Mouse (Mus musculus) MEL (cell line): ENCODE measurements around the gene Mipol1. TPM values are rescaled to one million over a fixed set of nuclear protein-coding genes. Genes with fewer than 3 reads are reported as not detected.

ENCODE experiments used
- DNase-seq: peaks from one replicate; pipeline ENCODE4 v3.0.0; 2011; ENCODE audit warnings: low read depth, low spot score
- H3K27ac ChIP-seq: 2 replicates; pipeline ENCODE4 v1.5.1; 2012; ENCODE audit warnings: low read depth, mild to moderate bottlenecking, control low read depth, low read length, moderate library complexity; ENCODE audit not compliant: control insufficient read depth
- H3K27me3 ChIP-seq, 2 experiments: fragments of 150-350 bp in 1 of 2; sonication (generic) in 1 of 2; 2 replicates each; pipeline ENCODE4 v1.6.1; 2012; ENCODE audit warnings: low read length in 2 of 2, mild to moderate bottlenecking in 2 of 2, improper control_type of control experiment in 1 of 2, moderate library complexity in 1 of 2; ENCODE audit not compliant: insufficient read depth in 2 of 2, control insufficient read depth in 1 of 2
- H3K36me3 ChIP-seq, 2 experiments: 2 replicates each; pipeline ENCODE4 v1.6.1; 2012 to 2014; ENCODE audit warnings: low read length in 2 of 2, improper control_type of control experiment in 1 of 2, inconsistent platforms in 1 of 2, mild to moderate bottlenecking in 1 of 2; ENCODE audit not compliant: insufficient read depth in 2 of 2, control insufficient read depth in 1 of 2
- H3K4me1 ChIP-seq, 2 experiments: fragments of 150-350 bp in 1 of 2; sonication (generic) in 1 of 2; 2 replicates each; pipeline ENCODE4 v1.6.1; 2012; ENCODE audit warnings: low read length in 2 of 2, improper control_type of control experiment in 1 of 2, mild to moderate bottlenecking in 1 of 2; ENCODE audit not compliant: insufficient read depth in 2 of 2, control insufficient read depth in 1 of 2
- H3K4me3 ChIP-seq, 2 experiments: fragments of 150-350 bp in 1 of 2; sonication (generic) in 1 of 2; 2 replicates each; pipeline ENCODE4 v1.5.1; 2012; ENCODE audit warnings: low read depth in 2 of 2, low read length in 2 of 2, mild to moderate bottlenecking in 2 of 2, moderate library complexity in 2 of 2, control low read depth in 1 of 2, improper control_type of control experiment in 1 of 2; ENCODE audit not compliant: control insufficient read depth in 1 of 2, insufficient read depth in 1 of 2
- H3K79me2 ChIP-seq: 2 replicates; pipeline ENCODE4 v1.6.1; 2012; ENCODE audit warnings: mild to moderate bottlenecking, low read length, moderate library complexity; ENCODE audit not compliant: control insufficient read depth, poor library complexity, insufficient read depth
- H3K9ac ChIP-seq: 2 replicates; pipeline ENCODE4 v1.6.1; 2012; ENCODE audit warnings: low read depth, mild to moderate bottlenecking, control low read depth, low read length, moderate library complexity; ENCODE audit not compliant: control insufficient read depth, poor library complexity, severe bottlenecking
- H3K9me3 ChIP-seq: fragments of 150-350 bp; sonication (generic); replicated peaks from 2 replicates; pipeline ENCODE4 v1.6.1; 2012; ENCODE audit warnings: mild to moderate bottlenecking, low read length, improper control_type of control experiment, moderate library complexity; ENCODE audit not compliant: insufficient read depth
- BHLHE40 ChIP-seq: IDR thresholded peaks from 2 replicates; pipeline ENCODE4 v1.6.1; 2012; ENCODE audit warnings: low read depth, mild to moderate bottlenecking, inconsistent platforms, low read length, improper control_type of control experiment, borderline replicate concordance
- CHD1 ChIP-seq: IDR thresholded peaks from 2 replicates; pipeline ENCODE4 v1.6.1; 2012; ENCODE audit warnings: low read depth, mild to moderate bottlenecking, inconsistent platforms, low read length, improper control_type of control experiment
- CHD2 ChIP-seq: IDR thresholded peaks from 2 replicates; pipeline ENCODE4 v1.6.1; 2011; ENCODE audit warnings: low read length, improper control_type of control experiment
- ELF1 ChIP-seq: IDR thresholded peaks from 2 replicates; pipeline ENCODE4 v1.6.1; 2014; ENCODE audit warnings: low read depth, mild to moderate bottlenecking, inconsistent platforms, low read length, improper control_type of control experiment, moderate library complexity
- ETS1 ChIP-seq: IDR thresholded peaks from 2 replicates; pipeline ENCODE4 v1.6.1; 2012; ENCODE audit warnings: low read depth, mild to moderate bottlenecking, inconsistent platforms, low read length, improper control_type of control experiment, moderate library complexity
- HCFC1 ChIP-seq: IDR thresholded peaks from 2 replicates; pipeline ENCODE4 v1.6.1; 2012; ENCODE audit warnings: low read depth, mild to moderate bottlenecking, inconsistent platforms, low read length, improper control_type of control experiment, moderate library complexity
- MAFK ChIP-seq: IDR thresholded peaks from 2 replicates; pipeline ENCODE4 v1.6.1; 2011; ENCODE audit warnings: low read depth, mild to moderate bottlenecking, low read length, improper control_type of control experiment, borderline replicate concordance
- MAZ ChIP-seq: IDR thresholded peaks from 2 replicates; pipeline ENCODE4 v1.6.1; 2012; ENCODE audit warnings: low read depth, mild to moderate bottlenecking, inconsistent platforms, low read length, improper control_type of control experiment
- MYC ChIP-seq: IDR thresholded peaks from 2 replicates; pipeline ENCODE4 v1.6.1; 2011; ENCODE audit warnings: low read depth, mild to moderate bottlenecking, low read length, improper control_type of control experiment, moderate library complexity
- NELFE ChIP-seq: IDR thresholded peaks from 2 replicates; pipeline ENCODE4 v1.6.1; 2011; ENCODE audit warnings: low read depth, low read length, improper control_type of control experiment
- RCOR1 ChIP-seq: IDR thresholded peaks from 2 replicates; pipeline ENCODE4 v1.6.1; 2012; ENCODE audit warnings: low read depth, mild to moderate bottlenecking, inconsistent platforms, low read length, improper control_type of control experiment
- SIN3A ChIP-seq: IDR thresholded peaks from 2 replicates; pipeline ENCODE4 v1.6.1; 2012; ENCODE audit warnings: low read length, improper control_type of control experiment, inconsistent platforms
- TAL1 ChIP-seq: IDR thresholded peaks from 2 replicates; pipeline ENCODE4 v1.6.1; 2012; ENCODE audit warnings: mild to moderate bottlenecking, inconsistent platforms, low read length, moderate library complexity, mixed read lengths
- USF1 ChIP-seq: IDR thresholded peaks from 2 replicates; pipeline ENCODE4 v1.6.1; 2014; ENCODE audit warnings: low read depth, mild to moderate bottlenecking, inconsistent platforms, low read length, improper control_type of control experiment, moderate library complexity
- USF2 ChIP-seq, 2 experiments: IDR thresholded peaks; 2 replicates each; pipeline ENCODE4 v1.6.1; 2011 to 2012; ENCODE audit warnings: improper control_type of control experiment in 2 of 2, low read length in 2 of 2, borderline replicate concordance in 1 of 2, inconsistent platforms in 1 of 2, low read depth in 1 of 2, mild to moderate bottlenecking in 1 of 2; ENCODE audit not compliant: insufficient read depth in 1 of 2
- polyA plus RNA-seq, 2 experiments: library from polyadenylated mRNA; stranded (reverse) in 1 of 2; unstranded in 1 of 2; fragments of >175 nt in 1 of 2; fragments of >200 nt in 1 of 2; gene quantifications; 2 replicates each; pipeline versions ENCODE4 v1.2.1 to v1.2.4; 2012; ENCODE audit warnings: low replicate concordance in 2 of 2, low read depth in 1 of 2; ENCODE audit not compliant: insufficient read length in 2 of 2, insufficient read depth in 1 of 2, missing spikeins in 1 of 2
- total RNA-seq: library from RNA; depleted of rRNA; stranded (reverse); fragments of 300-350 nt; gene quantifications from 2 replicates; pipeline ENCODE4 v1.2.3, GENCODE M21; 2012

The Mipol1 gene
- total and polyA plus RNA-seq, 3 experiments = 4.0 to 8.3 TPM; not detected in 1

- Histone ChIP-seq H3K27ac (no peak overlapping the region), H3K36me3 (no peaks in the 10 kb centered on the region), H3K9ac (no peak overlapping the region), H3K27me3 (no peaks in the 10 kb centered on the region), H3K4me1 (no peaks in the 10 kb centered on the region), H3K9me3 (no peaks in the 10 kb centered on the region), H3K79me2 (no peaks in the 10 kb centered on the region), H3K4me3 (no peak overlapping the region)
- TF ChIP-seq ETS1 (no peak), CHD2 (no peak)
- DNase-seq = no peak
Observed at GRCm38 (mm10) chr12:57537791-57538587, 307.8 kb downstream of the Mipol1 start.

DNA sequence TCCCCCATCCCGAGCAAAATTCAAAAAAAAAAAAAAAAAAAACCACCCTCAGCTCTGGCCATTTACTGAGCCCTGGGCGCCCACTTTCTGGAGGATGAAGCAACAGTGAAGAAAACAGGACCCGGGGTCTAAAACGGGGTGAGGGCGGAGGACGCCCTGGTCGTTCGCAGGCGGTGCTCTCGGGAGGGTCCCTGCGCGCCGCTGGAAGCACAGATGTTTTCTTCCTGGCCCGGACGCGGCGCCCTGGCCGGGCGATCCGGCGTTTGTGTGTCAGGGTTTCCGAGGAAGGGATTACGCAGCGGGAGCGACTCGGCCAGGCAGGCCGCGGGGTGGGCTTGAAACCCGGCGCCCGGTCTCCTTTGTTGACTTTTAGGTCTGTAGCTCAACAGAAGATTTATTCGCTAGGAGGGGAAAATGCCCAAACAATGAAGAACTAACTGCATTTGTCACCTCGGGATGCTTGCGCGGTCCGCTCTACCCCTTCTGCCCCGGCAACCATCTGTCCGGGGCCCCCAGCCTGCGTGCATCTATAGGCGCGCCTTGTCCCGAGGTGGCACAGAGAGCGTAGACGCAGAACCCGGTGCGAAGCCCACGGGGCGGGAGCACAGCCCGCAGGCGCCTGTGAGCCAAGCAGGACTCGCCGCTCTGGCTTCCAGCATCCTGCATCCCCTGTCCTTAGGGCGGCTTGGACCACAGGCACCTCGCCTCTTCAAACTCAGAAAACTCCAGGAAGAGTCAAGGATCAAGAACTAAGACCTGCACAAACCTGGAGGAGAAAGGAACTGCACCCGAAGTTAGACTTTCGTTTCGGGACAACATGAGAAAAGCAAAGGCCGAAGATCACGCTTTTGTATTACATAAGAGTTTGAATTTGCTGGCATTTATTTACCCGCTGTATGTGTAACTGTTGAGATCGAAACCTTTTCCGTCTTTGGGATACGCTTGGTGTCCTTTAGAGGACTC lies 308.6 kb downstream of the Mipol1 start:
- Histone ChIP-seq H3K36me3 (no peaks in the 10 kb centered on the region), H3K9me3 (no peaks in the 10 kb centered on the region), H3K79me2 (no peaks in the 10 kb centered on the region), H3K9ac (no peak overlapping the region), H3K4me3 (no peak overlapping the region), H3K27ac (no peak overlapping the region), H3K27me3 (no peaks in the 10 kb centered on the region), H3K4me1 (no peaks in the 10 kb centered on the region)
- TF ChIP-seq MAFK (no peak), MYC (no peak), USF2 (IDR thresholded peaks at IDR 0.05; ENCODE audit: borderline replicate concordance in 1 of 2, insufficient read depth in 1 of 2, low read depth in 1 of 2, low read length in 2 of 2) (no peak), HCFC1 (no peak), ELF1 (no peak), NELFE (no peak), SIN3A (no peak), RCOR1 (no peak), USF1 (no peak), BHLHE40 (no peak), MAZ (no peak), CHD1 (no peak), TAL1 (no peak)
- DNase-seq = no peak
